Comparison of ENCODE assay signal across 9 mouse cellular contexts in the genomic region with DNA sequence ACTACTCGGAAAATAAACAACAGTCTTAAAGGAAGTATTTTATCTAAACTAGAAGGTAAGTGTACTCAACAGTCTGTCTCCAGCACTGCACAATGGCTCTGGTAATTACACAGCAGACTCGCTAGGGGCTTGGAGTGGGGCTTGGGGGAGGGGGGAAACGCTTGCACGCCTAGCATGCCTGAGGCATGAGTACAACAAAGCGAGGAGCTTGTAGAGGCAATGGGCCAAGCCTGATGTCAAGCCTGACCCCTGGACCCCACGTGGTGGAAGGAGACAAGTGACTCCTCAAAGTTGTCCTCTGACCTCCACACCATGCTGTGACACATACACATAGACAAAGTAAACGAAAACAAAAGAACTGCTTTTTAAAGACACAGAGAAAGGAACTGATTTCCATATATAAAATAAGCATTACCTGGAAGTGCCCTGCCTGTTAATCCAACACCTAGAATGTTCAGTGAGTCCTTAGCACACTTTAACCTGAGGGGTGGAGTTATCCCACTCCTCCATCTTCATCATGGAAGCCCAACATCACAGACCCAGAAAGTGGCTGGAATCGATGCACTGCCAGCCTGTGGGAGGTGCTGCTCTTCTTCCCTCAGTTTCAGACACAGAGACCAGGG. TPM values are rescaled to one million over a fixed set of nuclear protein-coding genes. Genes with fewer than 3 reads are reported as not detected.
DNase-seq lines count a peak whose midpoint lies in the region; ATAC-seq lines count a peak whose summit lies in the region.
"Had no signal": no experiment of that assay in that cellular context is flagged by ENCODE, and none has a peak within 500 bp of the region (broad histone marks: within the 10 kb centered on the region; RNA-seq: fewer than 3 reads in every experiment).

No protein-coding gene starts in this region.

- no peaks in the 10 kb centered on the region for H3K27me3 ChIP-seq in heart, embryonic 14.5 days (ENCODE audit: control insufficient read depth, insufficient read depth, low read length)
- no peaks in the 10 kb centered on the region for H3K27me3 ChIP-seq in limb, embryonic 12.5 days
- H3K27me3 ChIP-seq in neural tube, embryonic 12.5 days (replicated peaks) = no peaks in the 10 kb centered on the region
- H3K27me3 ChIP-seq: hindbrain, embryonic 15.5 days had no signal

- no peaks in the 10 kb centered on the region for H3K9me3 ChIP-seq in heart, embryonic 14.5 days (ENCODE audit: control insufficient read depth, low read length)
- H3K9me3 ChIP-seq in limb, embryonic 12.5 days = no peaks in the 10 kb centered on the region
- H3K9me3 ChIP-seq in neural tube, embryonic 12.5 days = no peaks in the 10 kb centered on the region
- H3K9me3 ChIP-seq: hindbrain, embryonic 15.5 days had no signal

- 26% methylated on average over 8 of the region's 8 CpGs for WGBS in heart, embryonic 14.5 days
- 27% methylated on average over 8 of the region's 8 CpGs for WGBS in limb, embryonic 12.5 days
- WGBS in neural tube, embryonic 12.5 days = 23% methylated on average over 8 of the region's 8 CpGs

- H3K4me1 ChIP-seq in heart, embryonic 14.5 days (ENCODE audit: control insufficient read depth in 2 of 2, insufficient read depth in 2 of 2, low read length in 2 of 2) = peaks cover 36 to 58% of the 10 kb centered on the region in 2 experiments
- peaks cover 74% of the 10 kb centered on the region for H3K4me1 ChIP-seq in limb, embryonic 12.5 days (replicated peaks)
- peaks cover 72% of the 10 kb centered on the region for H3K4me1 ChIP-seq in neural tube, embryonic 12.5 days

- H3K4me2 ChIP-seq in heart, embryonic 14.5 days (ENCODE audit: low read length) = no peak overlapping the region
- H3K4me2 ChIP-seq in limb, embryonic 12.5 days = no peak overlapping the region
- H3K4me2 ChIP-seq in neural tube, embryonic 12.5 days (replicated peaks) = no peak overlapping the region
- H3K4me2 ChIP-seq: hindbrain, embryonic 15.5 days had no signal

- H3K36me3 ChIP-seq in heart, embryonic 14.5 days (ENCODE audit: control insufficient read depth, insufficient read depth, low read length) = no peaks in the 10 kb centered on the region
- no peaks in the 10 kb centered on the region for H3K36me3 ChIP-seq in limb, embryonic 12.5 days
- H3K36me3 ChIP-seq in neural tube, embryonic 12.5 days = no peaks in the 10 kb centered on the region
- H3K36me3 ChIP-seq: hindbrain, embryonic 15.5 days had no signal

- no peak overlapping the region for H3K9ac ChIP-seq in heart, embryonic 14.5 days (ENCODE audit: low read length)
- no peak overlapping the region for H3K9ac ChIP-seq in limb, embryonic 12.5 days (replicated peaks)
- no peak overlapping the region for H3K9ac ChIP-seq in neural tube, embryonic 12.5 days
- H3K9ac ChIP-seq: hindbrain, embryonic 15.5 days had no signal

- peak overlapping the region; percentile 11 to 91; a peak in 2 of 4 replicates for H3K27ac ChIP-seq in heart, embryonic 14.5 days (replicated peaks in 1 of 2; ENCODE audit: control insufficient read depth in 1 of 2, insufficient read depth in 1 of 2, low read depth in 2 of 2, low read length in 2 of 2)
- 0 out of 2 replicates have a peak overlapping the region, but pooled peaks have one; percentile 41 for H3K27ac ChIP-seq in limb, embryonic 12.5 days
- no peak overlapping the region for H3K27ac ChIP-seq in neural tube, embryonic 12.5 days
- H3K27ac ChIP-seq: hindbrain, embryonic 15.5 days had no signal

- peak; percentile 49 for ATAC-seq in heart, embryonic 14.5 days (ENCODE audit: insufficient number of reproducible peaks, insufficient read depth, low FRiP score, low read depth)
- no peak for ATAC-seq in limb, embryonic 12.5 days (ENCODE audit: insufficient number of reproducible peaks, insufficient read depth, low FRiP score, low TSS enrichment, low read depth)
- ATAC-seq in neural tube, embryonic 12.5 days (ENCODE audit: low FRiP score, low read depth) = peak; percentile 72

- H3K4me3 ChIP-seq in heart, embryonic 14.5 days (ENCODE audit: control insufficient read depth in 1 of 2, insufficient read depth in 1 of 2, low read depth in 1 of 2, low read length in 2 of 2) = no peak overlapping the region
- no peak overlapping the region for H3K4me3 ChIP-seq in limb, embryonic 12.5 days (replicated peaks)
- no peak overlapping the region for H3K4me3 ChIP-seq in neural tube, embryonic 12.5 days
- H3K4me3 ChIP-seq: hindbrain, embryonic 15.5 days had no signal

- no peak for DNase-seq in heart, adult 9 months (ENCODE audit: low spot score in 2 of 2)
- DNase-seq in forelimb bud, embryonic 11.5 days (ENCODE audit: low read depth, low spot score) = peak; percentile 38
- no peak for DNase-seq in spleen, adult 18-20 months
- no peak for DNase-seq in right cerebral cortex, postnatal 4 days
- no peak for DNase-seq in spleen, postnatal 4 days (ENCODE audit: low spot score in 2 of 2)

RNA-seq across cellular contexts. Expression of a gene that starts 45.6 kb away (rescaled TPM):
- polyA plus RNA-seq in heart, embryonic 14.5 days (2014; fragmentation: Nextera tagmentation; extraction: Ambion mirVana) = 30.6 and 33.0 TPM in 2 replicates
- polyA plus RNA-seq in limb, embryonic 12.5 days (2016; fragmentation: Nextera tagmentation; extraction: Ambion mirVana) = 68.1 and 72.0 TPM in 2 replicates
- polyA plus RNA-seq in neural tube, embryonic 12.5 days (2016; fragmentation: Nextera tagmentation; extraction: Ambion mirVana) = 84.7 and 90.8 TPM in 2 replicates
